Mouse (Mus musculus): Measurements from ENCODE around the gene Rcn3. TPM values are rescaled to one million over a fixed set of nuclear protein-coding genes. Genes with fewer than 3 reads are reported as not detected.

Rcn3 gene
- total and polyA plus RNA-seq, 3 experiments = 16.0 to 43.0 TPM; not detected in 1

- TF ChIP-seq USF2 (IDR thresholded peaks at IDR 0.05; ENCODE audit: borderline replicate concordance in 1 of 2, insufficient read depth in 1 of 2, low read depth in 1 of 2, low read length in 2 of 2) = no peak
- no peak for TF ChIP-seq KAT2A (conservative IDR thresholded peaks at IDR 0.05; ENCODE audit: low read depth, low read length)
- Histone ChIP-seq H3K9ac (ENCODE audit: control insufficient read depth, low read depth, low read length, poor library complexity, severe bottlenecking) (no peak overlapping the region), H3K4me1 (ENCODE audit: control insufficient read depth in 1 of 2, insufficient read depth in 2 of 2, low read length in 2 of 2) (peaks cover 2 to 15% of the 10 kb centered on the region in 2 experiments; a peak in 3 of 4 replicates), H3K36me3 (ENCODE audit: control insufficient read depth in 1 of 2, insufficient read depth in 2 of 2, low read length in 2 of 2) (peaks cover 0 to 9% of the 10 kb centered on the region in 2 experiments; a peak in 2 of 4 replicates), H3K9me3 (replicated peaks; ENCODE audit: insufficient read depth, low read length) (no peaks in the 10 kb centered on the region), H3K4me3 (ENCODE audit: control insufficient read depth in 1 of 2, insufficient read depth in 1 of 2, low read depth in 2 of 2, low read length in 2 of 2) (no peak overlapping the region), H3K79me2 (ENCODE audit: control insufficient read depth, insufficient read depth, low read length, poor library complexity) (peaks cover 15% of the 10 kb centered on the region), H3K27ac (ENCODE audit: control insufficient read depth, low read depth, low read length) (no peak overlapping the region), H3K27me3 (ENCODE audit: control insufficient read depth in 1 of 2, insufficient read depth in 2 of 2, low read length in 2 of 2) (no peaks in the 10 kb centered on the region)
- DNase-seq (ENCODE audit: low read depth, low spot score) = no peak
Observed at GRCm38 (mm10) chr7:45056972-45057348, 35.1 kb downstream of the Rcn3 start.

GRCm38 (mm10) chr7:45056329-45056971, 35.6 kb downstream of the Rcn3 start:
- H3K27ac ChIP-seq (ENCODE audit: control insufficient read depth, low read depth, low read length) = no peak overlapping the region
- peaks cover 5 to 16% of the 10 kb centered on the region in 2 experiments; a peak in 3 of 4 replicates for H3K4me1 ChIP-seq (ENCODE audit: control insufficient read depth in 1 of 2, insufficient read depth in 2 of 2, low read length in 2 of 2)
- H3K9me3 ChIP-seq (replicated peaks; ENCODE audit: insufficient read depth, low read length) = no peaks in the 10 kb centered on the region

GRCm38 (mm10) chr7:45053931-45054510, 38.0 kb downstream of the Rcn3 start:
- DNase-seq (ENCODE audit: low read depth, low spot score) = peak; percentile 100
- Histone ChIP-seq H3K27me3 (ENCODE audit: control insufficient read depth in 1 of 2, insufficient read depth in 2 of 2, low read length in 2 of 2) (no peaks in the 10 kb centered on the region), H3K9ac (ENCODE audit: control insufficient read depth, low read depth, low read length, poor library complexity, severe bottlenecking) (peak overlapping the region; percentile 77), H3K4me3 (ENCODE audit: control insufficient read depth in 1 of 2, insufficient read depth in 1 of 2, low read depth in 2 of 2, low read length in 2 of 2) (peak overlapping the region; percentile 52 to 81), H3K9me3 (replicated peaks; ENCODE audit: insufficient read depth, low read length) (no peaks in the 10 kb centered on the region), H3K36me3 (ENCODE audit: control insufficient read depth in 1 of 2, insufficient read depth in 2 of 2, low read length in 2 of 2) (peaks cover 0 to 5% of the 10 kb centered on the region in 2 experiments; a peak in 2 of 4 replicates), H3K79me2 (ENCODE audit: control insufficient read depth, insufficient read depth, low read length, poor library complexity) (peaks cover 25% of the 10 kb centered on the region), H3K27ac (ENCODE audit: control insufficient read depth, low read depth, low read length) (peak overlapping the region; percentile 84), H3K4me1 (ENCODE audit: control insufficient read depth in 1 of 2, insufficient read depth in 2 of 2, low read length in 2 of 2) (peaks cover 3 to 15% of the 10 kb centered on the region in 2 experiments; a peak in 3 of 4 replicates)
- no peak; the same call in 1 of the 2 replicates for TF ChIP-seq RCOR1 (IDR thresholded peaks at IDR 0.05; ENCODE audit: low read depth, low read length)
- peak; percentile 95 for TF ChIP-seq ZMIZ1 (IDR thresholded peaks at IDR 0.05; ENCODE audit: low read depth, low read length)
- TF ChIP-seq MYC (IDR thresholded peaks at IDR 0.05; ENCODE audit: low read depth, low read length) = peak; percentile 14; the same call in 1 of the 2 replicates
- no peak; the same call in 1 of the 2 replicates for TF ChIP-seq KAT2A (conservative IDR thresholded peaks at IDR 0.05; ENCODE audit: low read depth, low read length)
- TF ChIP-seq SIN3A (IDR thresholded peaks at IDR 0.05; ENCODE audit: low read length) = peak; percentile 75
- TF ChIP-seq USF2 (IDR thresholded peaks at IDR 0.05; ENCODE audit: borderline replicate concordance in 1 of 2, insufficient read depth in 1 of 2, low read depth in 1 of 2, low read length in 2 of 2) = no peak
- 0 out of 4 replicates have a peak, but pooled peaks of 1 of the 2 experiments have one; percentile 26 for TF ChIP-seq EP300 (IDR thresholded peaks at IDR 0.05; ENCODE audit: low read depth in 1 of 2, low read length in 2 of 2)
- no peak for TF ChIP-seq JUND (IDR thresholded peaks at IDR 0.05; ENCODE audit: low read depth, low read length)
- TF ChIP-seq USF1 (IDR thresholded peaks at IDR 0.05; ENCODE audit: low read depth, low read length) = peak; percentile 48; the same call in 1 of the 2 replicates
- peak; percentile 97 for TF ChIP-seq POLR2AphosphoS2 (IDR thresholded peaks at IDR 0.05; ENCODE audit: low read length)
- peak; percentile 88 for TF ChIP-seq ELF1 (IDR thresholded peaks at IDR 0.05; ENCODE audit: low read depth, low read length)
- peak; percentile 81 for TF ChIP-seq HCFC1 (IDR thresholded peaks at IDR 0.05; ENCODE audit: low read depth, low read length)
- TF ChIP-seq POLR2A (IDR thresholded peaks at IDR 0.05; ENCODE audit: control insufficient read depth in 1 of 2, insufficient read depth in 1 of 2, low read depth in 1 of 2, low read length in 2 of 2, poor library complexity in 1 of 2) = peak; percentile 63 to 96; a peak in 3 of 4 replicates
- peak; percentile 66; the same call in 1 of the 2 replicates for TF ChIP-seq MAX (IDR thresholded peaks at IDR 0.05; ENCODE audit: low read length)
- TF ChIP-seq NELFE (IDR thresholded peaks at IDR 0.05; ENCODE audit: low read depth, low read length) = peak; percentile 94
- no peak for TF ChIP-seq CHD1 (IDR thresholded peaks at IDR 0.05; ENCODE audit: low read depth, low read length)
- 0 out of 2 replicates have a peak, but pooled peaks have one; percentile 42 for TF ChIP-seq NRF1 (IDR thresholded peaks at IDR 0.05; ENCODE audit: insufficient read depth, low read depth, low read length, poor library complexity, severe bottlenecking)
- peak; percentile 70; the same call in 1 of the 2 replicates for TF ChIP-seq CHD2 (IDR thresholded peaks at IDR 0.05; ENCODE audit: low read length)

More at GRCm38 (mm10) chr7:45056329-45056971, 35.6 kb downstream of the Rcn3 start:
- peaks cover 20% of the 10 kb centered on the region for H3K79me2 ChIP-seq (ENCODE audit: control insufficient read depth, insufficient read depth, low read length, poor library complexity)
- no peak for TF ChIP-seq ETS1 (IDR thresholded peaks at IDR 0.05; ENCODE audit: low read depth, low read length)
- no peak for TF ChIP-seq USF2 (IDR thresholded peaks at IDR 0.05; ENCODE audit: borderline replicate concordance in 1 of 2, insufficient read depth in 1 of 2, low read depth in 1 of 2, low read length in 2 of 2)
- no peak for TF ChIP-seq USF1 (IDR thresholded peaks at IDR 0.05; ENCODE audit: low read depth, low read length)
- TF ChIP-seq MXI1 (IDR thresholded peaks at IDR 0.05; ENCODE audit: low read depth, low read length) = no peak
- no peak for TF ChIP-seq EP300 (IDR thresholded peaks at IDR 0.05; ENCODE audit: low read depth in 1 of 2, low read length in 2 of 2)
- no peak for TF ChIP-seq ZKSCAN1 (IDR thresholded peaks at IDR 0.05; ENCODE audit: low read depth, low read length)
- TF ChIP-seq GABPA (IDR thresholded peaks at IDR 0.05; ENCODE audit: low read depth, low read length) = no peak
- no peak for TF ChIP-seq MYC (IDR thresholded peaks at IDR 0.05; ENCODE audit: low read depth, low read length)
- no peak for TF ChIP-seq MAX (IDR thresholded peaks at IDR 0.05; ENCODE audit: low read length)
- no peak for TF ChIP-seq MAFK (IDR thresholded peaks at IDR 0.05; ENCODE audit: borderline replicate concordance, low read depth, low read length)
- no peak for TF ChIP-seq BHLHE40 (IDR thresholded peaks at IDR 0.05; ENCODE audit: borderline replicate concordance, low read depth, low read length)
- DNase-seq (ENCODE audit: low read depth, low spot score) = no peak
- peaks cover 0 to 6% of the 10 kb centered on the region in 2 experiments; a peak in 2 of 4 replicates for H3K36me3 ChIP-seq (ENCODE audit: control insufficient read depth in 1 of 2, insufficient read depth in 2 of 2, low read length in 2 of 2)
- H3K27me3 ChIP-seq (ENCODE audit: control insufficient read depth in 1 of 2, insufficient read depth in 2 of 2, low read length in 2 of 2) = no peaks in the 10 kb centered on the region
- H3K4me3 ChIP-seq (ENCODE audit: control insufficient read depth in 1 of 2, insufficient read depth in 1 of 2, low read depth in 2 of 2, low read length in 2 of 2) = no peak overlapping the region
- no peak overlapping the region for H3K9ac ChIP-seq (ENCODE audit: control insufficient read depth, low read depth, low read length, poor library complexity, severe bottlenecking)

All from MEL (cell line).